Mouse (Mus musculus) cerebral cortex, adult 2 months (tissue): ENCODE data around the gene Fcrl1.

Experiments used
- WGBS: fragments of 180-500 bp; shearing (Covaris S2); methylation state at CpG from one replicate; pipeline ENCODE4 v1.1.7; 2018; 5-methylcytosine and 5-hydroxymethylcytosine counted together

The Fcrl1 gene

GRCm38 (mm10) chr3:87411150-87411549 is 35.0 kb downstream of the Fcrl1 start:
- 16% methylated on average over 12 of the region's 12 CpGs for WGBS

- WGBS: 79% methylated on average over 1 of the region's 1 CpGs
Measured at GRCm38 (mm10) chr3:87420645-87421044, 44.5 kb downstream of the Fcrl1 start.

- 76% methylated on average over 4 of the region's 4 CpGs for WGBS
Measured at GRCm38 (mm10) chr3:87422386-87422910, 46.3 kb downstream of the Fcrl1 start.

- 92% methylated on average over 5 of the region's 5 CpGs for WGBS
Measured at GRCm38 (mm10) chr3:87435479-87435878, 59.3 kb downstream of the Fcrl1 start, which contains the start of gene Fcrl5. TSS of gene Fcrl5 (plus strand) at chr3:87435773.

- WGBS: 36% methylated on average over 1 of the region's 1 CpGs
Measured at GRCm38 (mm10) chr3:87440586-87440985, 64.4 kb downstream of the Fcrl1 start.

- 83% methylated on average over 6 of the region's 6 CpGs for WGBS
Measured at GRCm38 (mm10) chr3:87443968-87444367, 67.8 kb downstream of the Fcrl1 start.
